Mouse (Mus musculus) embryonic facial prominence, embryonic 12.5 days (tissue): ENCODE measurements around the gene Ltb4r2. TPM values are rescaled to one million over a fixed set of nuclear protein-coding genes. Genes with fewer than 3 reads are reported as not detected.

Source experiments
- ATAC-seq: fragments of 200-750 bp; cut with Nextera tagmentation; 2 replicates; pipeline ENCODE4 v1.8.0; 2017; ENCODE audit not compliant: insufficient number of reproducible peaks, insufficient read depth, low FRiP score, low TSS enrichment
- H3K27ac ChIP-seq: fragments of 300-500 bp; sonication (generic); 2 replicates; pipeline ENCODE4 v1.5.1; 2016; ENCODE audit warnings: mild to moderate bottlenecking
- H3K27me3 ChIP-seq: fragments of 300-500 bp; sonication (generic); 2 replicates; pipeline ENCODE4 v1.6.1; 2016; ENCODE audit warnings: mild to moderate bottlenecking, moderate library complexity
- H3K36me3 ChIP-seq: fragments of 300-500 bp; sonication (generic); 2 replicates; pipeline ENCODE4 v1.6.1; 2016; ENCODE audit warnings: mild to moderate bottlenecking
- H3K4me1 ChIP-seq: fragments of 300-500 bp; sonication (generic); 2 replicates; pipeline ENCODE4 v1.6.1; 2016
- H3K4me2 ChIP-seq: fragments of 300-500 bp; sonication (generic); replicated peaks from 2 replicates; pipeline ENCODE4 v1.6.1; 2016; ENCODE audit warnings: mild to moderate bottlenecking, moderate library complexity
- H3K4me3 ChIP-seq: fragments of 300-500 bp; sonication (generic); 2 replicates; pipeline ENCODE4 v1.5.1; 2016; ENCODE audit warnings: mild to moderate bottlenecking
- H3K9ac ChIP-seq: fragments of 300-500 bp; sonication (generic); 2 replicates; pipeline ENCODE4 v1.6.1; 2016; ENCODE audit warnings: mild to moderate bottlenecking, moderate library complexity
- H3K9me3 ChIP-seq: fragments of 300-500 bp; sonication (generic); 2 replicates; pipeline ENCODE4 v1.6.1; 2016; ENCODE audit warnings: mild to moderate bottlenecking, moderate library complexity
- WGBS: fragments of 180-500 bp; shearing (Covaris S2); methylation state at CpG from one replicate; pipeline ENCODE4 v1.1.7; 2016; 5-methylcytosine and 5-hydroxymethylcytosine counted together
- polyA plus RNA-seq: library from polyadenylated mRNA; unstranded; fragments of >200 nt; fragmentation: Nextera tagmentation; extraction: Ambion mirVana; gene quantifications from 2 replicates; pipeline ENCODE4 v1.2.1, GENCODE M21; 2016

The Ltb4r2 gene
- polyA plus RNA-seq, 1 experiment from 2014 or later: 0.60 TPM

GRCm38 (mm10) chr14:55783171-55783957 lies 22.1 kb downstream of the Ltb4r2 start:
- ATAC-seq: 0 out of 2 replicates have a peak, but pooled peaks have one; percentile 18

GRCm38 (mm10) chr14:55783958-55784235 lies 22.7 kb downstream of the Ltb4r2 start, which contains the start of gene Adcy4:
TSS of gene Adcy4 (minus strand) at chr14:55784095.
- WGBS: under 1% methylated on average over 13 of the region's 13 CpGs
- H3K4me1 ChIP-seq: peaks cover 42% of the 10 kb centered on the region
- H3K9me3 ChIP-seq: no peaks in the 10 kb centered on the region
- ATAC-seq: 0 out of 2 replicates have a peak, but pooled peaks have one; percentile 23
- peak within 1 kb of the TSS; percentile 42 for H3K4me3 ChIP-seq
- H3K27ac ChIP-seq: peak within 1 kb of the TSS; percentile 73
- H3K27me3 ChIP-seq: peaks cover 54% of the 10 kb centered on the region
- H3K4me2 ChIP-seq: peak within 1 kb of the TSS; percentile 63
- H3K36me3 ChIP-seq: no peaks in the 10 kb centered on the region
- H3K9ac ChIP-seq: peak within 1 kb of the TSS; percentile 61

More at GRCm38 (mm10) chr14:55783171-55783957, 22.1 kb downstream of the Ltb4r2 start:
- peaks cover 37% of the 10 kb centered on the region for H3K4me1 ChIP-seq
- H3K4me3 ChIP-seq: peak overlapping the region; percentile 42
- H3K9ac ChIP-seq: peak overlapping the region; percentile 61
- peak overlapping the region; percentile 73 for H3K27ac ChIP-seq
- under 1% methylated on average over 31 of the region's 31 CpGs for WGBS
- H3K9me3 ChIP-seq: no peaks in the 10 kb centered on the region
- peak overlapping the region; percentile 63 for H3K4me2 ChIP-seq
- peaks cover 49% of the 10 kb centered on the region for H3K27me3 ChIP-seq
- no peaks in the 10 kb centered on the region for H3K36me3 ChIP-seq

- H3K4me2 ChIP-seq: no peak overlapping the region
- H3K27me3 ChIP-seq: peaks cover 62% of the 10 kb centered on the region
- 26% methylated on average over 6 of the region's 6 CpGs for WGBS
- H3K36me3 ChIP-seq: no peaks in the 10 kb centered on the region
- H3K9me3 ChIP-seq: no peaks in the 10 kb centered on the region
- H3K4me3 ChIP-seq: no peak overlapping the region
- peaks cover 42% of the 10 kb centered on the region for H3K4me1 ChIP-seq
- no peak overlapping the region for H3K9ac ChIP-seq
- ATAC-seq: no peak
- H3K27ac ChIP-seq: no peak overlapping the region
These were observed 24.0 kb downstream of the Ltb4r2 start for GRCm38 (mm10) chr14:55785195-55785594.

- Histone ChIP-seq H3K4me3 (peak overlapping the region; percentile 45), H3K27ac (no peak overlapping the region), H3K9me3 (no peaks in the 10 kb centered on the region), H3K4me2 (peak overlapping the region; percentile 75), H3K9ac (0 out of 2 replicates have a peak overlapping the region, but pooled peaks have one; percentile 16), H3K27me3 (peaks cover 57% of the 10 kb centered on the region), H3K36me3 (no peaks in the 10 kb centered on the region), H3K4me1 (peaks cover 20% of the 10 kb centered on the region)
- ATAC-seq: no peak
- 37% methylated on average over 11 of the region's 11 CpGs for WGBS
These were observed 26.5 kb downstream of the Ltb4r2 start for GRCm38 (mm10) chr14:55787731-55788130.

GRCm38 (mm10) chr14:55788256-55789050 lies 27.2 kb downstream of the Ltb4r2 start, which contains the start of gene Ripk3:
TSS of gene Ripk3 (minus strand) at chr14:55788865.
- Histone ChIP-seq H3K9me3 (no peaks in the 10 kb centered on the region), H3K27ac (no peak within 1 kb of the TSS), H3K9ac (peak within 1 kb of the TSS; percentile 42), H3K36me3 (no peaks in the 10 kb centered on the region), H3K27me3 (peaks cover 57% of the 10 kb centered on the region), H3K4me1 (peaks cover 19% of the 10 kb centered on the region), H3K4me3 (peak within 1 kb of the TSS; percentile 45), H3K4me2 (peak within 1 kb of the TSS; percentile 75)
- WGBS: 5% methylated on average over 40 of the region's 40 CpGs
- no peak for ATAC-seq

- no peaks in the 10 kb centered on the region for H3K9me3 ChIP-seq
- H3K36me3 ChIP-seq: no peaks in the 10 kb centered on the region
- H3K27ac ChIP-seq: no peak overlapping the region
- H3K4me2 ChIP-seq: no peak overlapping the region
- H3K4me1 ChIP-seq: peaks cover 4% of the 10 kb centered on the region; the same call in 1 of the 2 replicates
- H3K9ac ChIP-seq: no peak overlapping the region
- ATAC-seq: no peak
- WGBS: 69% methylated on average over 2 of the region's 2 CpGs
- H3K4me3 ChIP-seq: no peak overlapping the region
- peaks cover 12% of the 10 kb centered on the region; the same call in 1 of the 2 replicates for H3K27me3 ChIP-seq
These were observed 32.2 kb downstream of the Ltb4r2 start for GRCm38 (mm10) chr14:55793461-55793860.

- ATAC-seq: no peak
- Histone ChIP-seq H3K27me3 (0 out of 2 replicates have a peak, but pooled peaks cover 7% of the 10 kb centered on the region), H3K4me3 (no peak overlapping the region), H3K4me2 (no peak overlapping the region), H3K4me1 (no peaks in the 10 kb centered on the region), H3K27ac (no peak overlapping the region), H3K9me3 (no peaks in the 10 kb centered on the region), H3K36me3 (no peaks in the 10 kb centered on the region), H3K9ac (no peak overlapping the region)
- 58% methylated on average over 2 of the region's 2 CpGs for WGBS
These were observed 32.7 kb downstream of the Ltb4r2 start for GRCm38 (mm10) chr14:55793946-55794345.

- WGBS: 81% methylated on average over 15 of the region's 15 CpGs
- ATAC-seq: no peak
- Histone ChIP-seq H3K4me2 (no peak overlapping the region), H3K9me3 (no peaks in the 10 kb centered on the region), H3K36me3 (no peaks in the 10 kb centered on the region), H3K4me1 (no peaks in the 10 kb centered on the region), H3K9ac (no peak overlapping the region), H3K27ac (no peak overlapping the region), H3K27me3 (no peaks in the 10 kb centered on the region), H3K4me3 (no peak overlapping the region)
These were observed 34.3 kb downstream of the Ltb4r2 start for GRCm38 (mm10) chr14:55795380-55796163.

Other genes starting within 250 kb of the Ltb4r2 start
- gene Nrl, start 236.4 kb upstream of the Ltb4r2 start, polyA plus RNA-seq: 0.11 TPM in 1 of 2 replicates, not detected in the other
- gene Pck2, start 221.2 kb upstream of the Ltb4r2 start, polyA plus RNA-seq: 35.2 and 36.1 TPM in 2 replicates
- gene Dcaf11, start 201.4 kb upstream of the Ltb4r2 start, polyA plus RNA-seq: 71.3 and 78.4 TPM in 2 replicates
- gene A730061H03Rik, start 201.0 kb upstream of the Ltb4r2 start, polyA plus RNA-seq: not detected in 2 replicates
- 8.7 and 9.1 TPM in 2 replicates for gene Fitm1, start 185.8 kb upstream of the Ltb4r2 start, polyA plus RNA-seq
- 131 and 143 TPM in 2 replicates for gene Psme1, start 183.3 kb upstream of the Ltb4r2 start, polyA plus RNA-seq
- gene Emc9, start 176.1 kb upstream of the Ltb4r2 start, polyA plus RNA-seq: 4.6 and 4.9 TPM in 2 replicates
- gene Psme2, start 170.3 kb upstream of the Ltb4r2 start, polyA plus RNA-seq: 247 and 255 TPM in 2 replicates
- 20.6 and 25.4 TPM in 2 replicates for gene Rnf31, start 169.7 kb upstream of the Ltb4r2 start, polyA plus RNA-seq
- 9.5 and 10.6 TPM in 2 replicates for gene Irf9, start 157.9 kb upstream of the Ltb4r2 start, polyA plus RNA-seq
- 7.8 and 8.2 TPM in 2 replicates for gene Rec8, start 143.4 kb upstream of the Ltb4r2 start, polyA plus RNA-seq
- gene Ipo4, start 125.5 kb upstream of the Ltb4r2 start, polyA plus RNA-seq: 99.8 and 117 TPM in 2 replicates
- 0.87 and 3.0 TPM in 2 replicates for gene Gm49378, start 123.5 kb upstream of the Ltb4r2 start, polyA plus RNA-seq
- gene Tm9sf1, start 117.6 kb upstream of the Ltb4r2 start, polyA plus RNA-seq: 102 TPM in 2 replicates
- 0.55 and 0.97 TPM in 2 replicates for gene Tssk4, start 111.2 kb upstream of the Ltb4r2 start, polyA plus RNA-seq
- 64.9 and 66.4 TPM in 2 replicates for gene Mdp1, start 100.9 kb upstream of the Ltb4r2 start, polyA plus RNA-seq
- gene Gmpr2, start 89.5 kb upstream of the Ltb4r2 start, polyA plus RNA-seq: 74.7 and 78.3 TPM in 2 replicates
- 585 and 596 TPM in 2 replicates for gene Nedd8, start 89.3 kb upstream of the Ltb4r2 start, polyA plus RNA-seq
- gene Tinf2, start 79.6 kb upstream of the Ltb4r2 start, polyA plus RNA-seq: 54.1 and 54.2 TPM in 2 replicates
- gene Tgm1, start 47.5 kb upstream of the Ltb4r2 start, polyA plus RNA-seq: 1.6 and 1.7 TPM in 2 replicates
- 27.8 and 30.3 TPM in 2 replicates for gene Rabggta, start 39.2 kb upstream of the Ltb4r2 start, polyA plus RNA-seq
- 81.5 and 86.7 TPM in 2 replicates for gene Dhrs1, start 15.7 kb upstream of the Ltb4r2 start, polyA plus RNA-seq
- gene Nop9, start 15.7 kb upstream of the Ltb4r2 start, polyA plus RNA-seq: 51.0 and 57.3 TPM in 2 replicates
- 0.19 and 0.50 TPM in 2 replicates for gene Cideb, start 3.0 kb upstream of the Ltb4r2 start, polyA plus RNA-seq
- 0.48 and 0.60 TPM in 2 replicates for gene Ltb4r1, start 4.5 kb downstream of the Ltb4r2 start, polyA plus RNA-seq
- gene Adcy4, start 22.7 kb downstream of the Ltb4r2 start, polyA plus RNA-seq: 21.3 and 24.2 TPM in 2 replicates
- gene Ripk3, start 27.4 kb downstream of the Ltb4r2 start, polyA plus RNA-seq: 45.5 and 50.3 TPM in 2 replicates
- 154 and 161 TPM in 2 replicates for gene Nfatc4, start 61.7 kb downstream of the Ltb4r2 start, polyA plus RNA-seq
- gene Nynrin, start 92.6 kb downstream of the Ltb4r2 start, polyA plus RNA-seq: 41.4 and 41.7 TPM in 2 replicates
- 0.28 and 0.42 TPM in 2 replicates for gene Cbln3, start 123.0 kb downstream of the Ltb4r2 start, polyA plus RNA-seq
- 31.6 and 31.8 TPM in 2 replicates for gene Khnyn, start 123.5 kb downstream of the Ltb4r2 start, polyA plus RNA-seq
- gene Sdr39u1, start 138.9 kb downstream of the Ltb4r2 start, polyA plus RNA-seq: 69.9 and 77.7 TPM in 2 replicates
- 0.60 and 0.85 TPM in 2 replicates for gene Cma1, start 183.2 kb downstream of the Ltb4r2 start, polyA plus RNA-seq
- gene Cma2, start 189.6 kb downstream of the Ltb4r2 start, polyA plus RNA-seq: not detected in 2 replicates